ENCODE assay signal across 10 mouse cellular contexts in the genomic region with DNA sequence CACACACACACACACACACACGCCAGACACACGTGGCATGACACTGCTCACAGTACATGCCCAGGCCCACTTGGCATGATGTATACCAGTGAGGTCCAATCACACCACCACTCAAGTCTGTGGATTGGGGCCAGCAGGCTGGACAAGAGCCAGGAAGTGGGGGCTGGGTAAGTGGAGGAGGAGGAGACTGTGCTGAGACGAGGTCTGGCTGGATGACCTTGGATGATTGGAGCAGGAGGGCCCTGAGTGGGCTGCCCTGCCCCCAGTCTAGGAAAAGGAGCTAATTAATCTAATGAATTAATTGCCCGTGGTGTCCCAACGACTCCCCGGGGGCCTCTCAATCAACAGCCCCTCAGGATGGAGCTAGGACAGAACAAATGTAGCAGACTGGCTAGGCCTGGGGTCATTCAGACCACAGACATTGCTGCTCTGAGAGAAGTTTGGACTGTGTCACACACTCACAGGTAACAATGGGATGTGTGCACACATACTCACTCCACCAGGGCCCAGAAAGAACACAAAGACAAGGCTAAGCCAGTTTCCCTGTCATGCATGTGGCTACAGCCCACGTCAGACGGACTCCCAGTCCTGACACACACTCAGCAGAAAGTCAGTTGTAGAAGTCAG. TPM values are rescaled to one million over a fixed set of nuclear protein-coding genes. Genes with fewer than 3 reads are reported as not detected.
A peak's percentile ranks its signal among the peaks of the same experiment; 100 is the strongest.
DNase-seq lines count a peak whose midpoint lies in the region; ATAC-seq and TF ChIP-seq lines count a peak whose summit lies in the region.
"Had no signal": no experiment of that assay in that cellular context is flagged by ENCODE, and none has a peak within 500 bp of the region (broad histone marks: within the 10 kb centered on the region; RNA-seq: fewer than 3 reads in every experiment).

No protein-coding gene starts in this region.

- H3K9ac ChIP-seq in lung, postnatal 0 days (replicated peaks; ENCODE audit: low read depth): no peak overlapping the region
- H3K9ac ChIP-seq in kidney, embryonic 14.5 days (ENCODE audit: low read depth, low read length): no peak overlapping the region
- no peak overlapping the region for H3K9ac ChIP-seq in neural tube, embryonic 15.5 days (replicated peaks)
- no peak overlapping the region for H3K9ac ChIP-seq in liver, embryonic 12.5 days
- H3K9ac ChIP-seq: liver, embryonic 13.5 days; stomach, embryonic 15.5 days had no signal

- no peaks in the 10 kb centered on the region for H3K9me3 ChIP-seq in lung, postnatal 0 days (ENCODE audit: low read length)
- H3K9me3 ChIP-seq in kidney, embryonic 14.5 days (ENCODE audit: control insufficient read depth, low read length): no peaks in the 10 kb centered on the region
- no peaks in the 10 kb centered on the region for H3K9me3 ChIP-seq in neural tube, embryonic 15.5 days (replicated peaks)
- H3K9me3 ChIP-seq in liver, embryonic 12.5 days (replicated peaks): no peaks in the 10 kb centered on the region
- H3K9me3 ChIP-seq: liver, embryonic 13.5 days; stomach, embryonic 15.5 days had no signal

- 45% methylated on average over 8 of the region's 8 CpGs for WGBS in lung, postnatal 0 days
- 36% methylated on average over 8 of the region's 8 CpGs for WGBS in kidney, embryonic 14.5 days
- 28% methylated on average over 8 of the region's 8 CpGs for WGBS in neural tube, embryonic 15.5 days
- WGBS in liver, embryonic 12.5 days (ENCODE audit: insufficient replicate concordance): 45% methylated on average over 8 of the region's 8 CpGs

- no peaks in the 10 kb centered on the region for H3K27me3 ChIP-seq in lung, postnatal 0 days (replicated peaks; ENCODE audit: insufficient read depth, low read length)
- peaks cover 16% of the 10 kb centered on the region; the same call in 1 of the 2 replicates for H3K27me3 ChIP-seq in kidney, embryonic 14.5 days (ENCODE audit: control insufficient read depth, insufficient read depth, low read length)
- H3K27me3 ChIP-seq in neural tube, embryonic 15.5 days (replicated peaks): peaks cover 22% of the 10 kb centered on the region
- H3K27me3 ChIP-seq in liver, embryonic 12.5 days (replicated peaks): peaks cover 27% of the 10 kb centered on the region

- no peak overlapping the region for H3K4me2 ChIP-seq in lung, postnatal 0 days (replicated peaks; ENCODE audit: low read depth, low read length)
- no peak overlapping the region for H3K4me2 ChIP-seq in kidney, embryonic 14.5 days (replicated peaks; ENCODE audit: low read depth, low read length)
- H3K4me2 ChIP-seq in neural tube, embryonic 15.5 days: no peak overlapping the region
- no peak overlapping the region for H3K4me2 ChIP-seq in liver, embryonic 12.5 days
- H3K4me2 ChIP-seq: liver, embryonic 13.5 days; stomach, embryonic 15.5 days had no signal

- no peak for TF ChIP-seq EP300 in lung, postnatal 0 days (IDR thresholded peaks at IDR 0.05)

- TF ChIP-seq CTCF in lung, postnatal 0 days (IDR thresholded peaks at IDR 0.05): no peak

- H3K36me3 ChIP-seq in lung, postnatal 0 days (ENCODE audit: insufficient read depth, low read length): no peaks in the 10 kb centered on the region
- no peaks in the 10 kb centered on the region for H3K36me3 ChIP-seq in kidney, embryonic 14.5 days (ENCODE audit: control insufficient read depth, insufficient read depth, low read length)
- peaks cover 12% of the 10 kb centered on the region for H3K36me3 ChIP-seq in neural tube, embryonic 15.5 days
- no peaks in the 10 kb centered on the region for H3K36me3 ChIP-seq in liver, embryonic 12.5 days
- H3K36me3 ChIP-seq: liver, embryonic 13.5 days; stomach, embryonic 15.5 days had no signal

- H3K4me1 ChIP-seq in lung, postnatal 0 days (ENCODE audit: insufficient read depth, low read depth, low read length): no peaks in the 10 kb centered on the region
- H3K4me1 ChIP-seq in kidney, embryonic 14.5 days (ENCODE audit: control insufficient read depth, insufficient read depth, low read length): 0 out of 2 replicates have a peak, but pooled peaks cover 6% of the 10 kb centered on the region
- peaks cover 21% of the 10 kb centered on the region for H3K4me1 ChIP-seq in neural tube, embryonic 15.5 days
- H3K4me1 ChIP-seq in liver, embryonic 12.5 days: no peaks in the 10 kb centered on the region
- H3K4me1 ChIP-seq: liver, embryonic 13.5 days had no signal

- H3K27ac ChIP-seq in lung, postnatal 0 days (ENCODE audit: low read length): no peak overlapping the region
- H3K27ac ChIP-seq in kidney, embryonic 14.5 days (ENCODE audit: low read depth, low read length): no peak overlapping the region
- no peak overlapping the region for H3K27ac ChIP-seq in neural tube, embryonic 15.5 days (replicated peaks)
- no peak overlapping the region for H3K27ac ChIP-seq in liver, embryonic 12.5 days
- H3K27ac ChIP-seq: liver, embryonic 13.5 days; stomach, embryonic 15.5 days had no signal

- DNase-seq in cerebellum, postnatal 10 days: peak; percentile 89 to 91
- no peak for DNase-seq in cerebellum, adult 11 months
- no peak for DNase-seq in lung, postnatal 0 days (ENCODE audit: low spot score)
- DNase-seq in lung, postnatal 25 days (ENCODE audit: low spot score): no peak
- no peak for DNase-seq in spleen, postnatal 14 days (ENCODE audit: low spot score in 2 of 2)
- DNase-seq: liver, embryonic 13.5 days had no signal

- peak; percentile 33; the same call in 1 of the 2 replicates for ATAC-seq in lung, postnatal 0 days
- peak; percentile 80 for ATAC-seq in kidney, embryonic 14.5 days (ENCODE audit: low FRiP score, low TSS enrichment)
- ATAC-seq in neural tube, embryonic 15.5 days (ENCODE audit: low FRiP score): peak; percentile 65
- ATAC-seq in liver, embryonic 12.5 days: no peak

- H3K4me3 ChIP-seq in lung, postnatal 0 days (ENCODE audit: low read depth, low read length): no peak overlapping the region
- no peak overlapping the region for H3K4me3 ChIP-seq in kidney, embryonic 14.5 days (ENCODE audit: low read length)
- no peak overlapping the region for H3K4me3 ChIP-seq in neural tube, embryonic 15.5 days (replicated peaks)
- H3K4me3 ChIP-seq in liver, embryonic 12.5 days: no peak overlapping the region
- H3K4me3 ChIP-seq: liver, embryonic 13.5 days; stomach, embryonic 15.5 days had no signal

RNA-seq across cellular contexts. Expression of gene Iglon5, which starts 7.7 kb away (rescaled TPM):
- 0.05 TPM in 1 of 2 replicates, not detected in the other for polyA plus RNA-seq in lung, postnatal 0 days (2015; fragmentation: Nextera tagmentation; extraction: Ambion mirVana)
- polyA plus RNA-seq in kidney, embryonic 14.5 days (2014; fragmentation: Nextera tagmentation; extraction: Ambion mirVana): 0.72 and 0.84 TPM in 2 replicates
- polyA plus RNA-seq in neural tube, embryonic 15.5 days (2015; fragmentation: Nextera tagmentation; extraction: Ambion mirVana): 12.2 and 14.0 TPM in 2 replicates
- polyA plus RNA-seq in liver, embryonic 12.5 days (2016; fragmentation: Nextera tagmentation; extraction: Ambion mirVana): 0.05 TPM in 1 of 2 replicates, not detected in the other
- polyA plus RNA-seq: liver, embryonic 13.5 days had no signal

RNA-seq across cellular contexts. Expression of gene Vsig10l, which starts 19.3 kb away (rescaled TPM):
- 5.0 TPM in 2 replicates for polyA plus RNA-seq in lung, postnatal 0 days (2015; fragmentation: Nextera tagmentation; extraction: Ambion mirVana)
- polyA plus RNA-seq in kidney, embryonic 14.5 days (2014; fragmentation: Nextera tagmentation; extraction: Ambion mirVana): 2.9 and 3.6 TPM in 2 replicates
- 16.4 and 21.2 TPM in 2 replicates for polyA plus RNA-seq in neural tube, embryonic 15.5 days (2015; fragmentation: Nextera tagmentation; extraction: Ambion mirVana)
- polyA plus RNA-seq in liver, embryonic 12.5 days (2016; fragmentation: Nextera tagmentation; extraction: Ambion mirVana): 1.2 and 2.3 TPM in 2 replicates

RNA-seq across cellular contexts. Expression of gene 4931406B18Rik, which starts 23.5 kb away (rescaled TPM):
- polyA plus RNA-seq in lung, postnatal 0 days (2015; fragmentation: Nextera tagmentation; extraction: Ambion mirVana): not detected in 2 replicates
- not detected in 2 replicates for polyA plus RNA-seq in kidney, embryonic 14.5 days (2014; fragmentation: Nextera tagmentation; extraction: Ambion mirVana)
- 0.08 TPM in 1 of 2 replicates, not detected in the other for polyA plus RNA-seq in neural tube, embryonic 15.5 days (2015; fragmentation: Nextera tagmentation; extraction: Ambion mirVana)
- not detected in 2 replicates for polyA plus RNA-seq in liver, embryonic 12.5 days (2016; fragmentation: Nextera tagmentation; extraction: Ambion mirVana)
- polyA plus RNA-seq: liver, embryonic 13.5 days; stomach, embryonic 15.5 days had no signal

RNA-seq across cellular contexts. Expression of gene Gm45233, which starts 38.3 kb away (rescaled TPM):
- polyA plus RNA-seq in lung, postnatal 0 days (2015; fragmentation: Nextera tagmentation; extraction: Ambion mirVana): 0.35 TPM in 1 of 2 replicates, not detected in the other
- polyA plus RNA-seq in kidney, embryonic 14.5 days (2014; fragmentation: Nextera tagmentation; extraction: Ambion mirVana): 0.27 TPM in 1 of 2 replicates, not detected in the other
- 0.22 and 0.57 TPM in 2 replicates for polyA plus RNA-seq in neural tube, embryonic 15.5 days (2015; fragmentation: Nextera tagmentation; extraction: Ambion mirVana)
- polyA plus RNA-seq in liver, embryonic 12.5 days (2016; fragmentation: Nextera tagmentation; extraction: Ambion mirVana): 0.26 and 0.59 TPM in 2 replicates
- polyA plus RNA-seq: liver, embryonic 13.5 days had no signal

RNA-seq across cellular contexts. Expression of gene Etfb, which starts 38.3 kb away (rescaled TPM):
- polyA plus RNA-seq in lung, postnatal 0 days (2015; fragmentation: Nextera tagmentation; extraction: Ambion mirVana): 356 and 377 TPM in 2 replicates
- polyA plus RNA-seq in kidney, embryonic 14.5 days (2014; fragmentation: Nextera tagmentation; extraction: Ambion mirVana): 323 and 358 TPM in 2 replicates
- 129 and 182 TPM in 2 replicates for polyA plus RNA-seq in neural tube, embryonic 15.5 days (2015; fragmentation: Nextera tagmentation; extraction: Ambion mirVana)
- polyA plus RNA-seq in liver, embryonic 12.5 days (2016; fragmentation: Nextera tagmentation; extraction: Ambion mirVana): 238 and 249 TPM in 2 replicates

Comparison
In these comparisons a context has a peak if more than half of its experiments do, and no peak if none do; other contexts are left out.
1. DNase-seq: peak in cerebellum, postnatal 10 days (2 of 2); none in cerebellum, adult 11 months (single experiment), lung, postnatal 0 days (single experiment), lung, postnatal 25 days (single experiment) and spleen, postnatal 14 days (0 of 2).